Mouse (Mus musculus) thymus, adult 18-20 months (tissue): ENCODE results near the gene Olfr572.

Experiments
- DNase-seq, 2 experiments: peaks; one replicate each; pipeline ENCODE4 v3.0.0; 2022; ENCODE audit warnings: mixed read lengths in 2 of 2

The Olfr572 gene

GRCm38 (mm10) chr7:102924109-102924508, at the start of gene Olfr572:
Gene Olfr572 (plus strand): TSS chr7:102924409.
- DNase-seq: no peak

- DNase-seq: no peak
Observed at GRCm38 (mm10) chr7:102876822-102877221, 47.4 kb upstream of the Olfr572 start, which contains the start of gene Olfr568. Gene Olfr568 (plus strand): TSS chr7:102877122.

- DNase-seq: no peak
Observed at GRCm38 (mm10) chr7:102890782-102891181, 33.4 kb upstream of the Olfr572 start, which contains the start of gene Olfr569. Gene Olfr569 (minus strand): TSS chr7:102890882.

- DNase-seq: no peak
Observed at GRCm38 (mm10) chr7:102915261-102915660, 8.9 kb upstream of the Olfr572 start.

- no peak for DNase-seq
Observed at GRCm38 (mm10) chr7:102916405-102916804, 7.8 kb upstream of the Olfr572 start.

- no peak for DNase-seq
Observed at GRCm38 (mm10) chr7:102917032-102917875, 7.0 kb upstream of the Olfr572 start, which contains the start of gene Olfr571. Gene Olfr571 (minus strand): TSS chr7:102917536.

GRCm38 (mm10) chr7:102919632-102920031, 4.6 kb upstream of the Olfr572 start:
- no peak for DNase-seq

- DNase-seq: no peak
Observed at GRCm38 (mm10) chr7:102927105-102927504, 2.9 kb downstream of the Olfr572 start.

GRCm38 (mm10) chr7:102942475-102942874, 18.3 kb downstream of the Olfr572 start, which contains the start of gene Olfr573-ps1:
Gene Olfr573-ps1 (minus strand): TSS chr7:102942575.
- DNase-seq: no peak

- no peak for DNase-seq
Observed at GRCm38 (mm10) chr7:102943417-102943816, 19.2 kb downstream of the Olfr572 start.

- DNase-seq: no peak
Observed at GRCm38 (mm10) chr7:102948167-102948566, 24.0 kb downstream of the Olfr572 start, which contains the start of gene Olfr574. Gene Olfr574 (plus strand): TSS chr7:102948467.

- DNase-seq: no peak
Observed at GRCm38 (mm10) chr7:102950732-102951131, 26.5 kb downstream of the Olfr572 start.

GRCm38 (mm10) chr7:102958137-102958536, 33.9 kb downstream of the Olfr572 start:
- DNase-seq: no peak

GRCm38 (mm10) chr7:102958593-102958992, 34.4 kb downstream of the Olfr572 start, which contains the start of gene Olfr575:
Gene Olfr575 (minus strand): TSS chr7:102958775.
- DNase-seq: no peak

- no peak for DNase-seq
Observed at GRCm38 (mm10) chr7:102962360-102962759, 38.2 kb downstream of the Olfr572 start, which contains the start of gene Olfr576. Gene Olfr576 (plus strand): TSS chr7:102962660.

- no peak for DNase-seq
Observed at GRCm38 (mm10) chr7:102974399-102974798, 50.2 kb downstream of the Olfr572 start.

- DNase-seq: no peak
Observed at GRCm38 (mm10) chr7:102975843-102976242, 51.6 kb downstream of the Olfr572 start, which contains the start of gene Olfr577. Gene Olfr577 (minus strand): TSS chr7:102975943.
